Mouse (Mus musculus) olfactory bulb, adult 2 months (tissue): Measurements from ENCODE around the gene Gramd4.

Experiments
- CTCF ChIP-seq: fragments of 200-500 bp; IDR thresholded peaks from 2 replicates; pipeline ENCODE4 v1.5.1; 2012; ENCODE audit warnings: low read depth, mild to moderate bottlenecking, low read length, moderate library complexity; ENCODE audit not compliant: insufficient read depth
- POLR2A ChIP-seq: fragments of 200-500 bp; IDR thresholded peaks from 2 replicates; pipeline ENCODE4 v1.6.1; 2012; ENCODE audit warnings: mild to moderate bottlenecking, low read depth, low read length, moderate library complexity; ENCODE audit not compliant: insufficient read depth

GRCm38 (mm10) chr15:86178594-86178993, 121.1 kb downstream of the Gramd4 start:
- TF ChIP-seq POLR2A (no peak), CTCF (no peak)
